Mouse (Mus musculus): ENCODE measurements around the gene Ankfn1. TPM values are rescaled to one million over a fixed set of nuclear protein-coding genes. Genes with fewer than 3 reads are reported as not detected.

Ankfn1 gene
- polyA plus RNA-seq, 1 experiment = 0.18 TPM

- Histone ChIP-seq H3K79me2 (ENCODE audit: control insufficient read depth, insufficient read depth) (no peaks in the 10 kb centered on the region), H3K36me3 (ENCODE audit: control insufficient read depth, insufficient read depth) (no peaks in the 10 kb centered on the region), H3K27me3 (ENCODE audit: control insufficient read depth, insufficient read depth, insufficient read length) (no peaks in the 10 kb centered on the region), H3ac (ENCODE audit: control insufficient read depth, insufficient read length) (no peak overlapping the region), H3K4me3 (no peak overlapping the region), H3K4me2 (ENCODE audit: low read depth) (no peak overlapping the region)
- TF ChIP-seq POLR2A (IDR thresholded peaks at IDR 0.05; ENCODE audit: insufficient read length, low read depth) (no peak), USF1 (IDR thresholded peaks at IDR 0.05; ENCODE audit: low read depth) (no peak), MAX (IDR thresholded peaks at IDR 0.05; ENCODE audit: low read depth) (no peak), MYOG (IDR thresholded peaks at IDR 0.05; ENCODE audit: control insufficient read depth in 1 of 3, insufficient read depth in 1 of 3, insufficient read length in 2 of 3, low read depth in 2 of 3) (no peak)
Measured at GRCm38 (mm10) chr11:89804822-89805221, 27.4 kb upstream of the Ankfn1 start.

GRCm38 (mm10) chr11:89803974-89804373 is 26.5 kb upstream of the Ankfn1 start:
- no peaks in the 10 kb centered on the region for H3K27me3 ChIP-seq (ENCODE audit: control insufficient read depth, insufficient read depth, insufficient read length)
- no peaks in the 10 kb centered on the region for H3K79me2 ChIP-seq (ENCODE audit: control insufficient read depth, insufficient read depth)
- H3K4me3 ChIP-seq = no peak overlapping the region
- no peak overlapping the region for H3ac ChIP-seq (ENCODE audit: control insufficient read depth, insufficient read length)
- H3K4me2 ChIP-seq (ENCODE audit: low read depth) = no peak overlapping the region
- H3K36me3 ChIP-seq (ENCODE audit: control insufficient read depth, insufficient read depth) = no peaks in the 10 kb centered on the region
- no peak for TF ChIP-seq MYOG (IDR thresholded peaks at IDR 0.05; ENCODE audit: control insufficient read depth in 1 of 3, insufficient read depth in 1 of 3, insufficient read length in 2 of 3, low read depth in 2 of 3)
- TF ChIP-seq E2F4 (IDR thresholded peaks at IDR 0.05; ENCODE audit: insufficient read depth) = no peak
- no peak for TF ChIP-seq SRF (IDR thresholded peaks at IDR 0.05; ENCODE audit: control insufficient read depth, insufficient read length, low read depth)
- no peak for TF ChIP-seq USF1 (IDR thresholded peaks at IDR 0.05; ENCODE audit: low read depth)
- no peak for TF ChIP-seq TCF3 (IDR thresholded peaks at IDR 0.05; ENCODE audit: insufficient read length, low read depth)
- no peak for TF ChIP-seq MYOD1 (IDR thresholded peaks at IDR 0.05; ENCODE audit: control insufficient read depth in 1 of 3, insufficient read length in 2 of 3, low read depth in 2 of 3)
- no peak for TF ChIP-seq CEBPB (IDR thresholded peaks at IDR 0.05; ENCODE audit: insufficient read depth, poor library complexity, severe bottlenecking)
- TF ChIP-seq REST (IDR thresholded peaks at IDR 0.05; ENCODE audit: insufficient read depth, insufficient read length) = no peak
- no peak for TF ChIP-seq POLR2A (IDR thresholded peaks at IDR 0.05; ENCODE audit: insufficient read length, low read depth)
- no peak for TF ChIP-seq POLR2AphosphoS2 (IDR thresholded peaks at IDR 0.05; ENCODE audit: insufficient read length, low read depth)
- TF ChIP-seq TCF12 (IDR thresholded peaks at IDR 0.05; ENCODE audit: insufficient read depth, poor library complexity, severe bottlenecking) = no peak
- no peak for TF ChIP-seq MAX (IDR thresholded peaks at IDR 0.05; ENCODE audit: low read depth)

GRCm38 (mm10) chr11:89792709-89793108 is 15.3 kb upstream of the Ankfn1 start:
- H3K79me2 ChIP-seq (ENCODE audit: control insufficient read depth, insufficient read depth) = no peaks in the 10 kb centered on the region
- H3ac ChIP-seq (ENCODE audit: control insufficient read depth, insufficient read length) = no peak overlapping the region
- H3K27me3 ChIP-seq (ENCODE audit: control insufficient read depth, insufficient read depth, insufficient read length) = no peaks in the 10 kb centered on the region
- TF ChIP-seq CEBPB (IDR thresholded peaks at IDR 0.05; ENCODE audit: insufficient read depth, poor library complexity, severe bottlenecking) = no peak
- TF ChIP-seq REST (IDR thresholded peaks at IDR 0.05; ENCODE audit: insufficient read depth, insufficient read length) = no peak
- no peak for TF ChIP-seq TCF3 (IDR thresholded peaks at IDR 0.05; ENCODE audit: insufficient read length, low read depth)
- TF ChIP-seq POLR2AphosphoS2 (IDR thresholded peaks at IDR 0.05; ENCODE audit: insufficient read length, low read depth) = no peak
- no peak for TF ChIP-seq MAX (IDR thresholded peaks at IDR 0.05; ENCODE audit: low read depth)
- no peak for TF ChIP-seq MYOD1 (IDR thresholded peaks at IDR 0.05; ENCODE audit: control insufficient read depth in 1 of 3, insufficient read length in 2 of 3, low read depth in 2 of 3)
- TF ChIP-seq POLR2A (IDR thresholded peaks at IDR 0.05; ENCODE audit: insufficient read length, low read depth) = no peak
- no peak for TF ChIP-seq USF1 (IDR thresholded peaks at IDR 0.05; ENCODE audit: low read depth)
- no peak for TF ChIP-seq E2F4 (IDR thresholded peaks at IDR 0.05; ENCODE audit: insufficient read depth)
- no peak for TF ChIP-seq TCF12 (IDR thresholded peaks at IDR 0.05; ENCODE audit: insufficient read depth, poor library complexity, severe bottlenecking)
- TF ChIP-seq SRF (IDR thresholded peaks at IDR 0.05; ENCODE audit: control insufficient read depth, insufficient read length, low read depth) = no peak
- TF ChIP-seq MYOG (IDR thresholded peaks at IDR 0.05; ENCODE audit: control insufficient read depth in 1 of 3, insufficient read depth in 1 of 3, insufficient read length in 2 of 3, low read depth in 2 of 3) = no peak
- no peaks in the 10 kb centered on the region for H3K36me3 ChIP-seq (ENCODE audit: control insufficient read depth, insufficient read depth)
- no peak overlapping the region for H3K4me2 ChIP-seq (ENCODE audit: low read depth)
- no peak overlapping the region for H3K4me3 ChIP-seq

- TF ChIP-seq MYOG (IDR thresholded peaks at IDR 0.05; ENCODE audit: control insufficient read depth in 1 of 3, insufficient read depth in 1 of 3, insufficient read length in 2 of 3, low read depth in 2 of 3) (peak in 1 of 3 experiments; percentile 14), REST (IDR thresholded peaks at IDR 0.05; ENCODE audit: insufficient read depth, insufficient read length) (no peak)
- H3K79me2 ChIP-seq (ENCODE audit: control insufficient read depth, insufficient read depth) = no peaks in the 10 kb centered on the region
- no peak overlapping the region for H3K4me2 ChIP-seq (ENCODE audit: low read depth)
- no peaks in the 10 kb centered on the region for H3K36me3 ChIP-seq (ENCODE audit: control insufficient read depth, insufficient read depth)
- H3K4me3 ChIP-seq = no peak overlapping the region
- H3K27me3 ChIP-seq (ENCODE audit: control insufficient read depth, insufficient read depth, insufficient read length) = no peaks in the 10 kb centered on the region
- H3ac ChIP-seq (ENCODE audit: control insufficient read depth, insufficient read length) = no peak overlapping the region
Measured at GRCm38 (mm10) chr11:89776070-89776469, 1.4 kb downstream of the Ankfn1 start.

GRCm38 (mm10) chr11:89774913-89775312 is 2.5 kb downstream of the Ankfn1 start:
- no peak for TF ChIP-seq POLR2AphosphoS2 (IDR thresholded peaks at IDR 0.05; ENCODE audit: insufficient read length, low read depth)
- no peak for TF ChIP-seq REST (IDR thresholded peaks at IDR 0.05; ENCODE audit: insufficient read depth, insufficient read length)
- TF ChIP-seq MYOG (IDR thresholded peaks at IDR 0.05; ENCODE audit: control insufficient read depth in 1 of 3, insufficient read depth in 1 of 3, insufficient read length in 2 of 3, low read depth in 2 of 3) = no peak
- no peak for TF ChIP-seq MAX (IDR thresholded peaks at IDR 0.05; ENCODE audit: low read depth)
- TF ChIP-seq TCF12 (IDR thresholded peaks at IDR 0.05; ENCODE audit: insufficient read depth, poor library complexity, severe bottlenecking) = no peak
- TF ChIP-seq POLR2A (IDR thresholded peaks at IDR 0.05; ENCODE audit: insufficient read length, low read depth) = no peak
- TF ChIP-seq CEBPB (IDR thresholded peaks at IDR 0.05; ENCODE audit: insufficient read depth, poor library complexity, severe bottlenecking) = no peak
- TF ChIP-seq SRF (IDR thresholded peaks at IDR 0.05; ENCODE audit: control insufficient read depth, insufficient read length, low read depth) = no peak
- TF ChIP-seq E2F4 (IDR thresholded peaks at IDR 0.05; ENCODE audit: insufficient read depth) = no peak
- no peak for TF ChIP-seq USF1 (IDR thresholded peaks at IDR 0.05; ENCODE audit: low read depth)
- no peak for TF ChIP-seq MYOD1 (IDR thresholded peaks at IDR 0.05; ENCODE audit: control insufficient read depth in 1 of 3, insufficient read length in 2 of 3, low read depth in 2 of 3)
- TF ChIP-seq TCF3 (IDR thresholded peaks at IDR 0.05; ENCODE audit: insufficient read length, low read depth) = no peak
- H3ac ChIP-seq (ENCODE audit: control insufficient read depth, insufficient read length) = no peak overlapping the region
- no peaks in the 10 kb centered on the region for H3K36me3 ChIP-seq (ENCODE audit: control insufficient read depth, insufficient read depth)
- H3K4me2 ChIP-seq (ENCODE audit: low read depth) = no peak overlapping the region
- no peaks in the 10 kb centered on the region for H3K27me3 ChIP-seq (ENCODE audit: control insufficient read depth, insufficient read depth, insufficient read length)
- H3K4me3 ChIP-seq = no peak overlapping the region
- H3K79me2 ChIP-seq (ENCODE audit: control insufficient read depth, insufficient read depth) = no peaks in the 10 kb centered on the region
